Comparison of ENCODE assay signal across 23 mouse cellular contexts in genomic region chr6:146745180-146745579, GRCm38 (mm10).
"Had no signal": no experiment of that assay in that cellular context is flagged by ENCODE, and none has a peak within 500 bp of the region (broad histone marks: within the 10 kb centered on the region; RNA-seq: fewer than 3 reads in every experiment).

No protein-coding gene starts in this region.

- H3K4me3 ChIP-seq: limb, embryonic 12.5 days; limb, embryonic 15.5 days; midbrain, embryonic 12.5 days; midbrain, embryonic 15.5 days; neural tube, embryonic 12.5 days; neural tube, embryonic 15.5 days had no signal

- H3K27me3 ChIP-seq: limb, embryonic 12.5 days; limb, embryonic 15.5 days; midbrain, embryonic 12.5 days; midbrain, embryonic 15.5 days; neural tube, embryonic 12.5 days; neural tube, embryonic 15.5 days had no signal

- H3K9ac ChIP-seq: limb, embryonic 12.5 days; limb, embryonic 15.5 days; liver, embryonic 14.5 days; liver, postnatal 0 days; lung, embryonic 14.5 days; midbrain, embryonic 12.5 days; midbrain, embryonic 15.5 days; neural tube, embryonic 12.5 days; neural tube, embryonic 15.5 days had no signal

- H3K4me1 ChIP-seq: limb, embryonic 12.5 days; midbrain, embryonic 12.5 days; midbrain, embryonic 15.5 days; neural tube, embryonic 12.5 days; neural tube, embryonic 15.5 days had no signal

- H3K27ac ChIP-seq: limb, embryonic 12.5 days; limb, embryonic 15.5 days; liver, embryonic 14.5 days; midbrain, embryonic 12.5 days; midbrain, embryonic 15.5 days; neural tube, embryonic 12.5 days; neural tube, embryonic 15.5 days had no signal

- H3K4me2 ChIP-seq: limb, embryonic 12.5 days; limb, embryonic 15.5 days; liver, embryonic 11.5 days; lung, embryonic 14.5 days; midbrain, embryonic 12.5 days; midbrain, embryonic 15.5 days; neural tube, embryonic 12.5 days; neural tube, embryonic 15.5 days had no signal

- DNase-seq: kidney, adult 9 months; kidney, postnatal 14 days; kidney, postnatal 4 days; left cerebral cortex, postnatal 4 days; liver, postnatal 0 days; lung, embryonic 14.5 days; lung, postnatal 36 days; right cerebral cortex, adult 18-20 months; right cerebral cortex, postnatal 14 days; right cerebral cortex, postnatal 4 days; spleen, adult 18-20 months; thymus, adult 2 months; thymus, postnatal 14 days; thymus, postnatal 4 days had no signal

- H3K9me3 ChIP-seq: limb, embryonic 12.5 days; limb, embryonic 15.5 days; midbrain, embryonic 12.5 days; midbrain, embryonic 15.5 days; neural tube, embryonic 12.5 days; neural tube, embryonic 15.5 days had no signal

- H3K36me3 ChIP-seq: limb, embryonic 12.5 days; limb, embryonic 15.5 days; midbrain, embryonic 12.5 days; midbrain, embryonic 15.5 days; neural tube, embryonic 12.5 days; neural tube, embryonic 15.5 days had no signal

- ATAC-seq: liver, postnatal 0 days; lung, postnatal 0 days; midbrain, embryonic 15.5 days had no signal
